Mouse (Mus musculus) liver, postnatal 0 days (tissue): ENCODE results near the gene Htra2.

ENCODE experiments used
- CTCF ChIP-seq: sonication (generic); IDR thresholded peaks from 2 replicates; pipeline ENCODE4 v1.5.1; 2016; ENCODE audit warnings: antibody characterized with exemption, low read depth
- EP300 ChIP-seq: IDR thresholded peaks from 2 replicates; pipeline ENCODE4 v1.6.1; 2016; ENCODE audit warnings: antibody characterized with exemption, low read depth, mild to moderate bottlenecking

DNA sequence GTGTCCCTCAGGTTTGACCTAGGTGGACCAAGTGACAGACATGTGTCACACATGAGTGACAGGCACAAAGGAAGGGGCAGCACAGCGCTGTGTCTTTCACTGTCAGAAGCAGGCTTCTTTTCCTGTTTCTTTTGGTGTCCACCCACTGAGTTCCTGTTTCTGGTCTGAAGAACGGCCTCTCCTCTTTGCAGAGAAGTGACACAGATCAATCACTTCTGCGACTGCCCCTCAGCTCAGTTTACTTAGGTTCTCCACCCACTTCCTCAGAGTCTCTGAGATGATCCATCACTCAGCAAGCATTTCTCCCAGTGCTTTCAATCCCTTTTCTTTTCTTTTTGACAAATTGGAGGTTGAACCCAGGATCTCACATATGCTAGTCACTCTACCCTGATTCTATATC is 46.4 kb downstream of the Htra2 start:
- TF ChIP-seq CTCF, result no peak
- no peak for TF ChIP-seq EP300
